Mouse (Mus musculus) lung, postnatal 0 days (tissue): Measurements from ENCODE around the gene Atp2c1. TPM values are rescaled to one million over a fixed set of nuclear protein-coding genes. Genes with fewer than 3 reads are reported as not detected.

Experiments
- ATAC-seq: fragments of 200-750 bp; cut with Nextera tagmentation; 2 replicates; pipeline ENCODE4 v1.8.0; 2017; ENCODE audit warnings: moderate library complexity
- DNase-seq: peaks from one replicate; pipeline ENCODE4 v3.0.0-alpha.2; 2016; ENCODE audit warnings: low spot score
- H3K27ac ChIP-seq: fragments of 300-500 bp; sonication (generic); 2 replicates; pipeline ENCODE4 v1.5.1; 2014; ENCODE audit warnings: antibody characterized with exemption, mild to moderate bottlenecking, low read length, mixed read lengths
- H3K27me3 ChIP-seq: fragments of 300-500 bp; sonication (generic); replicated peaks from 2 replicates; pipeline ENCODE4 v1.6.1; 2014; ENCODE audit warnings: low read length, mixed read lengths; ENCODE audit not compliant: insufficient read depth
- H3K36me3 ChIP-seq: fragments of 300-500 bp; sonication (generic); 2 replicates; pipeline ENCODE4 v1.6.1; 2014; ENCODE audit warnings: low read length, mixed read lengths; ENCODE audit not compliant: insufficient read depth
- H3K4me1 ChIP-seq: fragments of 300-500 bp; sonication (generic); 2 replicates; pipeline ENCODE4 v1.6.1; 2014; ENCODE audit warnings: antibody characterized with exemption, low read depth, low read length, mixed read lengths; ENCODE audit not compliant: insufficient read depth
- H3K4me2 ChIP-seq: fragments of 300-500 bp; sonication (generic); replicated peaks from 2 replicates; pipeline ENCODE4 v1.6.1; 2014; ENCODE audit warnings: low read depth, mild to moderate bottlenecking, low read length, moderate library complexity, mixed read lengths
- H3K4me3 ChIP-seq: fragments of 300-500 bp; sonication (generic); 2 replicates; pipeline ENCODE4 v1.5.1; 2014; ENCODE audit warnings: low read depth, low read length
- H3K9ac ChIP-seq: fragments of 300-500 bp; sonication (generic); replicated peaks from 2 replicates; pipeline ENCODE4 v1.6.1; 2014; ENCODE audit warnings: low read depth, mild to moderate bottlenecking
- H3K9me3 ChIP-seq: fragments of 300-500 bp; sonication (generic); 2 replicates; pipeline ENCODE4 v1.6.1; 2016; ENCODE audit warnings: low read length, mixed read lengths
- CTCF ChIP-seq: IDR thresholded peaks from 2 replicates; pipeline ENCODE4 v1.5.1; 2016; ENCODE audit warnings: antibody characterized with exemption, mild to moderate bottlenecking
- EP300 ChIP-seq: IDR thresholded peaks from 2 replicates; pipeline ENCODE4 v1.6.1; 2016; ENCODE audit warnings: antibody characterized with exemption, mild to moderate bottlenecking, control low read depth
- WGBS: fragments of 180-500 bp; shearing (Covaris S2); extraction: QIAGEN DNeasy Blood & Tissue Kit; methylation state at CpG from one replicate; pipeline ENCODE4 v1.1.7; 2014; 5-methylcytosine and 5-hydroxymethylcytosine counted together
- polyA plus RNA-seq: library from polyadenylated mRNA; unstranded; fragments of >200 nt; fragmentation: Nextera tagmentation; extraction: Ambion mirVana; gene quantifications from 2 replicates; pipeline ENCODE4 v1.2.1, GENCODE M21; 2015

Gene Atp2c1
- polyA plus RNA-seq, 1 experiment from 2014 or later, result 47.8 TPM

DNA sequence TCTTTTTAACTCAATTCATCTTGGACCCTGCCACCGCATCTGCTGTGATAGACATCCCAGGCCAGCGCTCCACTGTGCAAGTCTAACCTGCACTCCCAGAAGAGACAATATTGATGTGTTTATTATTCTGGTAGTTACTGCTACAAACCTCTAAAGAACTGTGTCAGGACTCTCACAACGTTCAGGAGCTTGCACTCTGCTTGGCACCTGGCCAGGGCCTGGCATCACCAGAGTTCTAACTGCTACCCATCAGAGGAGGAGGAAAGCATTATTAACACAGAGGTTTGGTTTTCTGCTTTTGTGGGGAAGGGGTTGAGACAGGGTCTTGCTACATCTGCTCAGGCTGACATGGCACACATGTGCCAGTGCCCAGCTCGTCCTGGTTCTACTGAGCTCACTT, 45.0 kb downstream of the Atp2c1 start:
- H3K9me3 ChIP-seq, result no peaks in the 10 kb centered on the region
- H3K4me1 ChIP-seq, result 0 out of 2 replicates have a peak, but pooled peaks cover 3% of the 10 kb centered on the region
- H3K27me3 ChIP-seq, result no peaks in the 10 kb centered on the region
- no peak overlapping the region for H3K9ac ChIP-seq
- DNase-seq (no peak), ATAC-seq (no peak)
- no peak overlapping the region for H3K4me2 ChIP-seq
- 63% methylated on average over 4 of the region's 4 CpGs for WGBS
- no peak overlapping the region for H3K4me3 ChIP-seq
- H3K27ac ChIP-seq, result no peak overlapping the region
- H3K36me3 ChIP-seq, result no peaks in the 10 kb centered on the region
- no peak for TF ChIP-seq CTCF
- no peak for TF ChIP-seq EP300

GRCm38 (mm10) chr9:105476134-105476533, 51.0 kb downstream of the Atp2c1 start:
- Histone ChIP-seq H3K27me3 (no peaks in the 10 kb centered on the region), H3K9me3 (no peaks in the 10 kb centered on the region), H3K4me2 (no peak overlapping the region), H3K9ac (no peak overlapping the region), H3K4me3 (no peak overlapping the region), H3K36me3 (no peaks in the 10 kb centered on the region), H3K27ac (no peak overlapping the region), H3K4me1 (no peaks in the 10 kb centered on the region)
- ATAC-seq, result no peak
- 60% methylated on average over 3 of the region's 3 CpGs for WGBS
- TF ChIP-seq CTCF, result no peak
- TF ChIP-seq EP300, result no peak
- DNase-seq, result no peak

DNA sequence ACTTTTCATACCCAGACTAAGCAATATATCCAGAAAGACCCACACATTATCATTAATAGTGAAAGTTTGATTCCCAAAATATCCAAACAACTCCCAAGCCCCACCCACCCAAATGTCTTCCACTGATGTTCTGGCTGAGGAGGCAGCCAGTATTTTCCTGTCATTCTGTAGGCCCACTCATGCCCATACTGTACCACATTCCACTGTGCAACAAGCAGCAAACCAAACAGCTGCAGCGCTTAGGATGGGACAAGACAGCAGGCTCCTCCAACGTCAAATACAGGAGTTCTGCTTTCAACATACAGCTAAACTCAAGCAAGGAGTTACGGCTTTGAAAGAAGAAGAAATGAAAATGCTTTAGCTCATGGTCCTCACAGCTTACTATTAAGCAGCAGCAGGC, 52.2 kb downstream of the Atp2c1 start:
- Histone ChIP-seq H3K9ac (no peak overlapping the region), H3K36me3 (no peaks in the 10 kb centered on the region), H3K4me1 (no peaks in the 10 kb centered on the region), H3K9me3 (no peaks in the 10 kb centered on the region), H3K27ac (no peak overlapping the region), H3K4me3 (no peak overlapping the region), H3K4me2 (no peak overlapping the region), H3K27me3 (no peaks in the 10 kb centered on the region)
- ATAC-seq, result no peak
- no peak for DNase-seq
- 77% methylated on average over 3 of the region's 3 CpGs for WGBS
- TF ChIP-seq CTCF (no peak), EP300 (no peak)

- Histone ChIP-seq H3K4me3 (no peak overlapping the region), H3K36me3 (peaks cover 8% of the 10 kb centered on the region; the same call in 1 of the 2 replicates), H3K9me3 (no peaks in the 10 kb centered on the region), H3K27me3 (no peaks in the 10 kb centered on the region), H3K9ac (no peak overlapping the region), H3K4me2 (no peak overlapping the region), H3K4me1 (no peaks in the 10 kb centered on the region), H3K27ac (no peak overlapping the region)
- WGBS, result over 99% methylated on average over 3 of the region's 3 CpGs
- DNase-seq, result no peak
- no peak for TF ChIP-seq EP300
- peak; percentile 53 for TF ChIP-seq CTCF
- ATAC-seq, result no peak
These were observed 59.3 kb downstream of the Atp2c1 start for GRCm38 (mm10) chr9:105467787-105468186.

GRCm38 (mm10) chr9:105461496-105461895, 65.6 kb downstream of the Atp2c1 start:
- ATAC-seq, result peak; percentile 41; the same call in 1 of the 2 replicates
- WGBS, result 80% methylated on average over 7 of the region's 7 CpGs
- Histone ChIP-seq H3K27me3 (no peaks in the 10 kb centered on the region), H3K9ac (no peak overlapping the region), H3K4me2 (no peak overlapping the region), H3K27ac (no peak overlapping the region), H3K9me3 (no peaks in the 10 kb centered on the region), H3K36me3 (peaks cover 18% of the 10 kb centered on the region; the same call in 1 of the 2 replicates), H3K4me1 (no peaks in the 10 kb centered on the region), H3K4me3 (no peak overlapping the region)
- no peak for TF ChIP-seq CTCF
- DNase-seq, result peak; percentile 8

- WGBS, result 75% methylated on average over 13 of the region's 13 CpGs
- H3K9me3 ChIP-seq, result no peaks in the 10 kb centered on the region
- peaks cover 19% of the 10 kb centered on the region; the same call in 1 of the 2 replicates for H3K36me3 ChIP-seq
- no peak for TF ChIP-seq EP300
- TF ChIP-seq CTCF, result no peak
- no peak overlapping the region for H3K4me2 ChIP-seq
- no peaks in the 10 kb centered on the region for H3K4me1 ChIP-seq
- H3K4me3 ChIP-seq, result no peak overlapping the region
- H3K27me3 ChIP-seq, result no peaks in the 10 kb centered on the region
- no peak overlapping the region for H3K27ac ChIP-seq
- peak; percentile 60 for DNase-seq
- peak; percentile 68; the same call in 1 of the 2 replicates for ATAC-seq
- no peak overlapping the region for H3K9ac ChIP-seq
These were observed 68.1 kb downstream of the Atp2c1 start for GRCm38 (mm10) chr9:105459032-105459431.

- no peak for ATAC-seq
- no peak for TF ChIP-seq CTCF
- Histone ChIP-seq H3K4me2 (no peak overlapping the region), H3K9ac (no peak overlapping the region), H3K4me3 (no peak overlapping the region), H3K27me3 (no peaks in the 10 kb centered on the region), H3K36me3 (peaks cover 10% of the 10 kb centered on the region), H3K9me3 (no peaks in the 10 kb centered on the region), H3K27ac (no peak overlapping the region), H3K4me1 (no peaks in the 10 kb centered on the region)
- whole genome bisulfite sequencing, result 87% methylated on average over 6 of the region's 6 CpGs
- DNase-seq, result no peak
These were observed 118.6 kb downstream of the Atp2c1 start for GRCm38 (mm10) chr9:105408549-105408948.
